Mouse (Mus musculus) CD4-positive, CD25-positive, alpha-beta regulatory T cell, adult 4 months (primary cell): Measurements from ENCODE around the gene Celf2. TPM values are rescaled to one million over a fixed set of nuclear protein-coding genes. Genes with fewer than 3 reads are reported as not detected.

Experiments
- ATAC-seq: one replicate; pipeline ENCODE4 v1.8.0; 2017
- polyA plus RNA-seq, 2 experiments: library from polyadenylated mRNA; unstranded; fragments of 100-300 nt; shearing (Covaris generic); gene quantifications; one replicate each; pipeline ENCODE4 v1.2.1; 2017

Gene Celf2
- polyA plus RNA-seq, 2 experiments from 2014 or later = 207 to 227 TPM

GRCm38 (mm10) chr2:7173271-7174064 is 335.9 kb downstream of the Celf2 start:
- no peak for ATAC-seq

GRCm38 (mm10) chr2:7171087-7171696 is 338.2 kb downstream of the Celf2 start:
- no peak for ATAC-seq

- ATAC-seq = no peak
These were observed 343.6 kb downstream of the Celf2 start for GRCm38 (mm10) chr2:7165786-7166185.

- no peak for ATAC-seq
These were observed 349.3 kb downstream of the Celf2 start for GRCm38 (mm10) chr2:7160108-7160507.

- ATAC-seq = no peak
These were observed 362.1 kb downstream of the Celf2 start for GRCm38 (mm10) chr2:7147303-7147702.

- ATAC-seq = no peak
These were observed 363.8 kb downstream of the Celf2 start for GRCm38 (mm10) chr2:7145541-7146043.

GRCm38 (mm10) chr2:7144871-7145270 is 364.5 kb downstream of the Celf2 start:
- no peak for ATAC-seq

- ATAC-seq = no peak
These were observed 386.0 kb downstream of the Celf2 start for GRCm38 (mm10) chr2:7123366-7123765.

GRCm38 (mm10) chr2:7115801-7116200 is 393.6 kb downstream of the Celf2 start:
- ATAC-seq = no peak

- ATAC-seq = no peak
These were observed 394.2 kb downstream of the Celf2 start for GRCm38 (mm10) chr2:7115161-7115560.

- no peak for ATAC-seq
These were observed 395.6 kb downstream of the Celf2 start for GRCm38 (mm10) chr2:7113738-7114137.

- ATAC-seq = no peak
These were observed 397.1 kb downstream of the Celf2 start for GRCm38 (mm10) chr2:7112156-7112813.

- no peak for ATAC-seq
These were observed 415.9 kb downstream of the Celf2 start for GRCm38 (mm10) chr2:7093414-7093813.

- ATAC-seq = no peak
These were observed 416.7 kb downstream of the Celf2 start for GRCm38 (mm10) chr2:7092641-7093040.

GRCm38 (mm10) chr2:7090496-7090895 is 418.9 kb downstream of the Celf2 start:
- ATAC-seq = no peak

GRCm38 (mm10) chr2:7089069-7089834 is 420.1 kb downstream of the Celf2 start:
- no peak for ATAC-seq

GRCm38 (mm10) chr2:7088536-7088935 is 420.8 kb downstream of the Celf2 start:
- no peak for ATAC-seq

GRCm38 (mm10) chr2:7087480-7087879 is 421.9 kb downstream of the Celf2 start:
- ATAC-seq = no peak

- no peak for ATAC-seq
These were observed 425.8 kb downstream of the Celf2 start for GRCm38 (mm10) chr2:7083489-7084090.

- no peak for ATAC-seq
These were observed 426.9 kb downstream of the Celf2 start for GRCm38 (mm10) chr2:7082376-7083025.
